Mouse (Mus musculus): Measurements from ENCODE around the gene Hnrnph3. TPM values are rescaled to one million over a fixed set of nuclear protein-coding genes. Genes with fewer than 3 reads are reported as not detected.

The Hnrnph3 gene
- polyA plus RNA-seq, 1 experiment from 2014 or later = 108 TPM

- H3K4me2 ChIP-seq (ENCODE audit: low read depth, low read length) = no peak overlapping the region
- no peaks in the 10 kb centered on the region for H3K4me1 ChIP-seq (replicated peaks; ENCODE audit: control insufficient read depth, insufficient read depth, low read length)
- no peak overlapping the region for H3K4me3 ChIP-seq (ENCODE audit: low read length)
- H3K27ac ChIP-seq (ENCODE audit: low read length) = no peak overlapping the region
- peaks cover 58% of the 10 kb centered on the region for H3K36me3 ChIP-seq (ENCODE audit: control insufficient read depth, insufficient read depth, low read length)
- no peak overlapping the region for H3K9ac ChIP-seq (ENCODE audit: low read length)
- no peaks in the 10 kb centered on the region for H3K9me3 ChIP-seq (ENCODE audit: control insufficient read depth, low read length)
- no peak for ATAC-seq (ENCODE audit: low read depth)
- 90% methylated on average over 6 of the region's 6 CpGs for WGBS
- no peaks in the 10 kb centered on the region for H3K27me3 ChIP-seq (ENCODE audit: control insufficient read depth, insufficient read depth, low read depth, low read length)
These were observed 12.5 kb downstream of the Hnrnph3 start for GRCm38 (mm10) chr10:63011556-63011955.

- 73% methylated on average over 4 of the region's 4 CpGs for WGBS
- H3K4me2 ChIP-seq (ENCODE audit: low read depth, low read length) = no peak overlapping the region
- H3K36me3 ChIP-seq (ENCODE audit: control insufficient read depth, insufficient read depth, low read length) = peaks cover 49% of the 10 kb centered on the region
These were observed 13.7 kb downstream of the Hnrnph3 start for GRCm38 (mm10) chr10:63010268-63010667.

GRCm38 (mm10) chr10:63008193-63008592, 15.8 kb downstream of the Hnrnph3 start:
- 47% methylated on average over 3 of the region's 3 CpGs for WGBS
- H3K9me3 ChIP-seq (ENCODE audit: control insufficient read depth, low read length) = no peaks in the 10 kb centered on the region
- H3K27ac ChIP-seq (ENCODE audit: low read length) = 0 out of 2 replicates have a peak overlapping the region, but pooled peaks have one; percentile 12
- no peaks in the 10 kb centered on the region for H3K4me1 ChIP-seq (replicated peaks; ENCODE audit: control insufficient read depth, insufficient read depth, low read length)
- H3K4me3 ChIP-seq (ENCODE audit: low read length) = no peak overlapping the region
- H3K27me3 ChIP-seq (ENCODE audit: control insufficient read depth, insufficient read depth, low read depth, low read length) = no peaks in the 10 kb centered on the region
- peaks cover 52% of the 10 kb centered on the region for H3K36me3 ChIP-seq (ENCODE audit: control insufficient read depth, insufficient read depth, low read length)
- H3K4me2 ChIP-seq (ENCODE audit: low read depth, low read length) = no peak overlapping the region
- no peak for ATAC-seq (ENCODE audit: low read depth)
- no peak overlapping the region for H3K9ac ChIP-seq (ENCODE audit: low read length)

More at GRCm38 (mm10) chr10:63010268-63010667, 13.7 kb downstream of the Hnrnph3 start:
- H3K27me3 ChIP-seq (ENCODE audit: control insufficient read depth, insufficient read depth, low read depth, low read length) = no peaks in the 10 kb centered on the region
- H3K9me3 ChIP-seq (ENCODE audit: control insufficient read depth, low read length) = no peaks in the 10 kb centered on the region
- H3K4me3 ChIP-seq (ENCODE audit: low read length) = no peak overlapping the region
- H3K9ac ChIP-seq (ENCODE audit: low read length) = no peak overlapping the region
- H3K4me1 ChIP-seq (replicated peaks; ENCODE audit: control insufficient read depth, insufficient read depth, low read length) = no peaks in the 10 kb centered on the region
- ATAC-seq (ENCODE audit: low read depth) = no peak
- H3K27ac ChIP-seq (ENCODE audit: low read length) = no peak overlapping the region

GRCm38 (mm10) chr10:63004556-63004955, 19.5 kb downstream of the Hnrnph3 start:
- Histone ChIP-seq H3K9ac (ENCODE audit: low read length) (no peak overlapping the region), H3K27me3 (ENCODE audit: control insufficient read depth, insufficient read depth, low read depth, low read length) (no peaks in the 10 kb centered on the region), H3K27ac (ENCODE audit: low read length) (no peak overlapping the region), H3K36me3 (ENCODE audit: control insufficient read depth, insufficient read depth, low read length) (peaks cover 41% of the 10 kb centered on the region), H3K4me1 (replicated peaks; ENCODE audit: control insufficient read depth, insufficient read depth, low read length) (no peaks in the 10 kb centered on the region), H3K9me3 (ENCODE audit: control insufficient read depth, low read length) (no peaks in the 10 kb centered on the region), H3K4me3 (ENCODE audit: low read length) (no peak overlapping the region), H3K4me2 (ENCODE audit: low read depth, low read length) (no peak overlapping the region)
- no peak for ATAC-seq (ENCODE audit: low read depth)
- WGBS = 87% methylated on average over 9 of the region's 9 CpGs

- H3K9me3 ChIP-seq (ENCODE audit: control insufficient read depth, low read length) = no peaks in the 10 kb centered on the region
- WGBS = 67% methylated on average over 9 of the region's 9 CpGs
- no peak overlapping the region for H3K4me2 ChIP-seq (ENCODE audit: low read depth, low read length)
- no peaks in the 10 kb centered on the region for H3K4me1 ChIP-seq (replicated peaks; ENCODE audit: control insufficient read depth, insufficient read depth, low read length)
- H3K36me3 ChIP-seq (ENCODE audit: control insufficient read depth, insufficient read depth, low read length) = peaks cover 38% of the 10 kb centered on the region
- no peak overlapping the region for H3K9ac ChIP-seq (ENCODE audit: low read length)
- no peak overlapping the region for H3K4me3 ChIP-seq (ENCODE audit: low read length)
- H3K27me3 ChIP-seq (ENCODE audit: control insufficient read depth, insufficient read depth, low read depth, low read length) = no peaks in the 10 kb centered on the region
- no peak overlapping the region for H3K27ac ChIP-seq (ENCODE audit: low read length)
- ATAC-seq (ENCODE audit: low read depth) = no peak
These were observed 20.8 kb downstream of the Hnrnph3 start for GRCm38 (mm10) chr10:63003252-63003651.

- no peak for ATAC-seq (ENCODE audit: low read depth)
- H3K27me3 ChIP-seq (ENCODE audit: control insufficient read depth, insufficient read depth, low read depth, low read length) = no peaks in the 10 kb centered on the region
- H3K27ac ChIP-seq (ENCODE audit: low read length) = no peak overlapping the region
- H3K4me3 ChIP-seq (ENCODE audit: low read length) = no peak overlapping the region
- no peaks in the 10 kb centered on the region for H3K9me3 ChIP-seq (ENCODE audit: control insufficient read depth, low read length)
- H3K9ac ChIP-seq (ENCODE audit: low read length) = no peak overlapping the region
- H3K4me2 ChIP-seq (ENCODE audit: low read depth, low read length) = no peak overlapping the region
- no peaks in the 10 kb centered on the region for H3K4me1 ChIP-seq (replicated peaks; ENCODE audit: control insufficient read depth, insufficient read depth, low read length)
- peaks cover 41% of the 10 kb centered on the region for H3K36me3 ChIP-seq (ENCODE audit: control insufficient read depth, insufficient read depth, low read length)
- WGBS = 68% methylated on average over 9 of the region's 9 CpGs
These were observed 23.4 kb downstream of the Hnrnph3 start for GRCm38 (mm10) chr10:63000584-63000983.

- peaks cover 24% of the 10 kb centered on the region for H3K36me3 ChIP-seq (ENCODE audit: control insufficient read depth, insufficient read depth, low read length)
- 81% methylated on average over 6 of the region's 9 CpGs for WGBS
These were observed 30.0 kb downstream of the Hnrnph3 start for GRCm38 (mm10) chr10:62993991-62994390.

GRCm38 (mm10) chr10:62990636-62991035, 33.4 kb downstream of the Hnrnph3 start:
- Histone ChIP-seq H3K4me3 (ENCODE audit: low read length) (no peak overlapping the region), H3K36me3 (ENCODE audit: control insufficient read depth, insufficient read depth, low read length) (peaks cover 10% of the 10 kb centered on the region), H3K9ac (ENCODE audit: low read length) (no peak overlapping the region), H3K4me1 (replicated peaks; ENCODE audit: control insufficient read depth, insufficient read depth, low read length) (no peaks in the 10 kb centered on the region), H3K27me3 (ENCODE audit: control insufficient read depth, insufficient read depth, low read depth, low read length) (no peaks in the 10 kb centered on the region), H3K4me2 (ENCODE audit: low read depth, low read length) (no peak overlapping the region), H3K27ac (ENCODE audit: low read length) (no peak overlapping the region), H3K9me3 (ENCODE audit: control insufficient read depth, low read length) (no peaks in the 10 kb centered on the region)
- WGBS = 93% methylated on average over 15 of the region's 15 CpGs
- ATAC-seq (ENCODE audit: low read depth) = no peak

More at GRCm38 (mm10) chr10:62993991-62994390, 30.0 kb downstream of the Hnrnph3 start:
- ATAC-seq (ENCODE audit: low read depth) = no peak
- Histone ChIP-seq H3K9ac (ENCODE audit: low read length) (no peak overlapping the region), H3K9me3 (ENCODE audit: control insufficient read depth, low read length) (no peaks in the 10 kb centered on the region), H3K4me1 (replicated peaks; ENCODE audit: control insufficient read depth, insufficient read depth, low read length) (no peaks in the 10 kb centered on the region), H3K27me3 (ENCODE audit: control insufficient read depth, insufficient read depth, low read depth, low read length) (no peaks in the 10 kb centered on the region), H3K27ac (ENCODE audit: low read length) (no peak overlapping the region), H3K4me3 (ENCODE audit: low read length) (no peak overlapping the region), H3K4me2 (ENCODE audit: low read depth, low read length) (no peak overlapping the region)

GRCm38 (mm10) chr10:62987341-62987740, 36.7 kb downstream of the Hnrnph3 start:
- ATAC-seq (ENCODE audit: low read depth) = no peak
- H3K4me1 ChIP-seq (replicated peaks; ENCODE audit: control insufficient read depth, insufficient read depth, low read length) = no peaks in the 10 kb centered on the region
- no peak overlapping the region for H3K4me2 ChIP-seq (ENCODE audit: low read depth, low read length)
- no peak overlapping the region for H3K4me3 ChIP-seq (ENCODE audit: low read length)
- WGBS = 30% methylated on average over 3 of the region's 3 CpGs
- H3K27me3 ChIP-seq (ENCODE audit: control insufficient read depth, insufficient read depth, low read depth, low read length) = no peaks in the 10 kb centered on the region
- H3K9ac ChIP-seq (ENCODE audit: low read length) = no peak overlapping the region
- H3K9me3 ChIP-seq (ENCODE audit: control insufficient read depth, low read length) = no peaks in the 10 kb centered on the region
- no peak overlapping the region for H3K27ac ChIP-seq (ENCODE audit: low read length)
- peaks cover 5% of the 10 kb centered on the region for H3K36me3 ChIP-seq (ENCODE audit: control insufficient read depth, insufficient read depth, low read length)

- Histone ChIP-seq H3K36me3 (ENCODE audit: control insufficient read depth, insufficient read depth, low read length) (peaks cover 2% of the 10 kb centered on the region), H3K9ac (ENCODE audit: low read length) (no peak overlapping the region), H3K4me2 (ENCODE audit: low read depth, low read length) (no peak overlapping the region), H3K4me3 (ENCODE audit: low read length) (no peak overlapping the region), H3K9me3 (ENCODE audit: control insufficient read depth, low read length) (no peaks in the 10 kb centered on the region), H3K4me1 (replicated peaks; ENCODE audit: control insufficient read depth, insufficient read depth, low read length) (peaks cover 7% of the 10 kb centered on the region; the same call in 1 of the 2 replicates), H3K27me3 (ENCODE audit: control insufficient read depth, insufficient read depth, low read depth, low read length) (no peaks in the 10 kb centered on the region), H3K27ac (ENCODE audit: low read length) (no peak overlapping the region)
- no peak for ATAC-seq (ENCODE audit: low read depth)
- 80% methylated on average over 6 of the region's 6 CpGs for WGBS
These were observed 39.5 kb downstream of the Hnrnph3 start for GRCm38 (mm10) chr10:62984495-62984894.
